In genomic region chr2:18833024-18833590, GRCm38 (mm10) we compare ENCODE assay signal across 26 mouse cellular contexts.
DNase-seq lines count a peak whose midpoint lies in the region; ATAC-seq and TF ChIP-seq lines count a peak whose summit lies in the region.
"Had no signal": no experiment of that assay in that cellular context is flagged by ENCODE, and none has a peak within 500 bp of the region (broad histone marks: within the 10 kb centered on the region; RNA-seq: fewer than 3 reads in every experiment).

No protein-coding gene starts in this region.

- no peaks in the 10 kb centered on the region for H3K36me3 ChIP-seq in heart, embryonic 12.5 days
- H3K36me3 ChIP-seq in heart, embryonic 16.5 days (ENCODE audit: control insufficient read depth, insufficient read depth), result no peaks in the 10 kb centered on the region
- H3K36me3 ChIP-seq in midbrain, embryonic 11.5 days (ENCODE audit: control insufficient read depth, insufficient read depth, low read length), result no peaks in the 10 kb centered on the region
- no peaks in the 10 kb centered on the region for H3K36me3 ChIP-seq in midbrain, embryonic 16.5 days (ENCODE audit: control insufficient read depth, insufficient read depth, low read length)
- H3K36me3 ChIP-seq in intestine, postnatal 0 days (ENCODE audit: control insufficient read depth, insufficient read depth), result no peaks in the 10 kb centered on the region
- H3K36me3 ChIP-seq: embryonic facial prominence, embryonic 10.5 days; embryonic facial prominence, embryonic 13.5 days; forebrain, embryonic 12.5 days; forebrain, embryonic 15.5 days; heart, embryonic 13.5 days; hindbrain, embryonic 10.5 days; hindbrain, embryonic 13.5 days; intestine, embryonic 15.5 days had no signal

- H3K4me1 ChIP-seq in heart, embryonic 12.5 days (replicated peaks), result peaks cover 21% of the 10 kb centered on the region
- H3K4me1 ChIP-seq in heart, embryonic 16.5 days (ENCODE audit: control insufficient read depth, insufficient read depth, low read length), result peaks cover 13% of the 10 kb centered on the region
- H3K4me1 ChIP-seq in midbrain, embryonic 11.5 days (ENCODE audit: control insufficient read depth, insufficient read depth, low read length), result no peaks in the 10 kb centered on the region
- H3K4me1 ChIP-seq in midbrain, embryonic 16.5 days (ENCODE audit: control insufficient read depth, insufficient read depth, low read length), result no peaks in the 10 kb centered on the region
- no peaks in the 10 kb centered on the region for H3K4me1 ChIP-seq in intestine, postnatal 0 days (replicated peaks; ENCODE audit: control insufficient read depth, insufficient read depth, low read length)
- H3K4me1 ChIP-seq: embryonic facial prominence, embryonic 10.5 days; embryonic facial prominence, embryonic 13.5 days; forebrain, embryonic 12.5 days; forebrain, embryonic 15.5 days; hindbrain, embryonic 10.5 days; hindbrain, embryonic 13.5 days; intestine, embryonic 15.5 days had no signal

- no peak overlapping the region for H3K4me2 ChIP-seq in heart, embryonic 12.5 days
- no peak overlapping the region for H3K4me2 ChIP-seq in heart, embryonic 16.5 days (ENCODE audit: low read depth, low read length)
- H3K4me2 ChIP-seq in midbrain, embryonic 11.5 days, result no peak overlapping the region
- H3K4me2 ChIP-seq in midbrain, embryonic 16.5 days (ENCODE audit: low read length), result no peak overlapping the region
- no peak overlapping the region for H3K4me2 ChIP-seq in intestine, postnatal 0 days (replicated peaks; ENCODE audit: low read depth)
- H3K4me2 ChIP-seq: embryonic facial prominence, embryonic 13.5 days; forebrain, embryonic 12.5 days; forebrain, embryonic 15.5 days; heart, embryonic 13.5 days; hindbrain, embryonic 13.5 days; intestine, embryonic 15.5 days had no signal

- TF ChIP-seq CTCF in intestine, postnatal 0 days (IDR thresholded peaks at IDR 0.05; ENCODE audit: low read depth), result no peak

- 38% methylated on average over 9 of the region's 9 CpGs for WGBS in heart, embryonic 12.5 days
- WGBS in heart, embryonic 16.5 days, result 40% methylated on average over 9 of the region's 9 CpGs
- WGBS in midbrain, embryonic 11.5 days, result 88% methylated on average over 9 of the region's 9 CpGs
- 86% methylated on average over 9 of the region's 9 CpGs for WGBS in midbrain, embryonic 16.5 days
- 75% methylated on average over 9 of the region's 9 CpGs for WGBS in intestine, postnatal 0 days

- DNase-seq in heart, adult 8-10 months (ENCODE audit: low spot score), result no peak
- DNase-seq in heart, postnatal 36 days, result no peak
- peak; percentile 54 for DNase-seq in midbrain, embryonic 11.5 days (ENCODE audit: low spot score, missing footprints)
- DNase-seq: adrenal gland, adult 8-10 months; adrenal gland, postnatal 25 days; cerebellum, adult 11-12 months; cerebellum, adult 8-10 months; cerebellum, postnatal 10 days; cerebellum, postnatal 36 days; embryo, embryonic 11 days; gastrocnemius, postnatal 25 days had no signal

- H3K27me3 ChIP-seq in heart, embryonic 12.5 days (replicated peaks), result no peaks in the 10 kb centered on the region
- H3K27me3 ChIP-seq in heart, embryonic 16.5 days (ENCODE audit: control insufficient read depth, insufficient read depth, low read length), result no peaks in the 10 kb centered on the region
- H3K27me3 ChIP-seq in midbrain, embryonic 11.5 days (ENCODE audit: control insufficient read depth, insufficient read depth, low read length), result no peaks in the 10 kb centered on the region
- H3K27me3 ChIP-seq in midbrain, embryonic 16.5 days (ENCODE audit: control insufficient read depth, insufficient read depth, low read depth, low read length), result no peaks in the 10 kb centered on the region
- H3K27me3 ChIP-seq in intestine, postnatal 0 days (replicated peaks; ENCODE audit: control insufficient read depth, insufficient read depth, low read length), result no peaks in the 10 kb centered on the region
- H3K27me3 ChIP-seq: embryonic facial prominence, embryonic 13.5 days; forebrain, embryonic 12.5 days; forebrain, embryonic 15.5 days; heart, embryonic 13.5 days; hindbrain, embryonic 13.5 days; intestine, embryonic 15.5 days had no signal

- H3K27ac ChIP-seq in heart, embryonic 12.5 days (ENCODE audit: poor library complexity, severe bottlenecking), result no peak overlapping the region
- peak overlapping the region; percentile 61 for H3K27ac ChIP-seq in heart, embryonic 16.5 days (ENCODE audit: low read length)
- no peak overlapping the region for H3K27ac ChIP-seq in midbrain, embryonic 11.5 days (ENCODE audit: low read depth, low read length)
- no peak overlapping the region for H3K27ac ChIP-seq in midbrain, embryonic 16.5 days (ENCODE audit: low read length)
- H3K27ac ChIP-seq in intestine, postnatal 0 days (ENCODE audit: low read depth, low read length), result no peak overlapping the region
- H3K27ac ChIP-seq: embryonic facial prominence, embryonic 10.5 days; embryonic facial prominence, embryonic 13.5 days; forebrain, embryonic 12.5 days; forebrain, embryonic 15.5 days; heart, embryonic 13.5 days; hindbrain, embryonic 10.5 days; hindbrain, embryonic 13.5 days; intestine, embryonic 15.5 days had no signal

- H3K4me3 ChIP-seq in heart, embryonic 12.5 days, result no peak overlapping the region
- H3K4me3 ChIP-seq in heart, embryonic 16.5 days (ENCODE audit: low read length), result no peak overlapping the region
- H3K4me3 ChIP-seq in midbrain, embryonic 11.5 days (ENCODE audit: low read depth, low read length), result no peak overlapping the region
- no peak overlapping the region for H3K4me3 ChIP-seq in midbrain, embryonic 16.5 days (ENCODE audit: low read depth, low read length)
- H3K4me3 ChIP-seq in intestine, postnatal 0 days (ENCODE audit: low read depth, low read length), result no peak overlapping the region
- H3K4me3 ChIP-seq: embryonic facial prominence, embryonic 10.5 days; embryonic facial prominence, embryonic 13.5 days; erythroblast, embryonic 14.5 days; forebrain, embryonic 12.5 days; forebrain, embryonic 15.5 days; heart, embryonic 13.5 days; hindbrain, embryonic 10.5 days; hindbrain, embryonic 13.5 days; intestine, embryonic 15.5 days had no signal

- intact Hi-C loops in heart, postnatal 36 days (cut with DNase I), result no loop called here

- H3K9ac ChIP-seq in heart, embryonic 12.5 days, result no peak overlapping the region
- H3K9ac ChIP-seq in heart, embryonic 16.5 days (ENCODE audit: low read length), result no peak overlapping the region
- no peak overlapping the region for H3K9ac ChIP-seq in midbrain, embryonic 11.5 days (ENCODE audit: low read length)
- H3K9ac ChIP-seq in midbrain, embryonic 16.5 days (ENCODE audit: low read depth, low read length), result no peak overlapping the region
- H3K9ac ChIP-seq in intestine, postnatal 0 days (ENCODE audit: low read depth, low read length), result no peak overlapping the region
- H3K9ac ChIP-seq: embryonic facial prominence, embryonic 13.5 days; forebrain, embryonic 12.5 days; forebrain, embryonic 15.5 days; heart, embryonic 13.5 days; hindbrain, embryonic 13.5 days; intestine, embryonic 15.5 days had no signal

- peak; percentile 68; the same call in 1 of the 2 replicates for ATAC-seq in heart, embryonic 12.5 days (ENCODE audit: insufficient number of reproducible peaks, low FRiP score)
- ATAC-seq in heart, embryonic 16.5 days (replicated peaks; ENCODE audit: extremely low read depth, insufficient read depth, low FRiP score), result peak; percentile 74
- no peak for ATAC-seq in midbrain, embryonic 11.5 days (ENCODE audit: low FRiP score)
- ATAC-seq in midbrain, embryonic 16.5 days, result no peak
- no peak for ATAC-seq in intestine, postnatal 0 days
- ATAC-seq: activated CD4-positive, CD25-positive, alpha-beta regulatory T cell, adult 4 months; forebrain, embryonic 15.5 days; hindbrain, embryonic 16.5 days; intestine, embryonic 15.5 days had no signal

- no peaks in the 10 kb centered on the region for H3K9me3 ChIP-seq in heart, embryonic 12.5 days (replicated peaks)
- peaks cover 4% of the 10 kb centered on the region; the same call in 1 of the 2 replicates for H3K9me3 ChIP-seq in heart, embryonic 16.5 days (replicated peaks; ENCODE audit: control insufficient read depth, low read length)
- H3K9me3 ChIP-seq in midbrain, embryonic 11.5 days (ENCODE audit: control insufficient read depth, low read length), result no peaks in the 10 kb centered on the region
- no peaks in the 10 kb centered on the region for H3K9me3 ChIP-seq in midbrain, embryonic 16.5 days (replicated peaks; ENCODE audit: control insufficient read depth, low read length, poor library complexity, severe bottlenecking)
- H3K9me3 ChIP-seq in intestine, postnatal 0 days (ENCODE audit: control insufficient read depth), result no peaks in the 10 kb centered on the region
- H3K9me3 ChIP-seq: embryonic facial prominence, embryonic 10.5 days; embryonic facial prominence, embryonic 13.5 days; forebrain, embryonic 12.5 days; forebrain, embryonic 15.5 days; heart, embryonic 13.5 days; hindbrain, embryonic 10.5 days; hindbrain, embryonic 13.5 days; intestine, embryonic 15.5 days had no signal

Comparison
In these comparisons a context has a peak if more than half of its experiments do, and no peak if none do; other contexts are left out.
1. ATAC-seq: peak in heart, embryonic 12.5 days (single experiment) and heart, embryonic 16.5 days (single experiment); none in midbrain, embryonic 11.5 days (single experiment), midbrain, embryonic 16.5 days (single experiment) and intestine, postnatal 0 days (single experiment).